Mouse (Mus musculus): ENCODE results near the gene Rgs6. TPM values are rescaled to one million over a fixed set of nuclear protein-coding genes. Genes with fewer than 3 reads are reported as not detected.
A peak's percentile ranks its signal among the peaks of the same experiment; 100 is the strongest.

Rgs6 gene
- total RNA-seq (2021) = 10 to 100 TPM; 11.6 to 13.4 TPM

DNA sequence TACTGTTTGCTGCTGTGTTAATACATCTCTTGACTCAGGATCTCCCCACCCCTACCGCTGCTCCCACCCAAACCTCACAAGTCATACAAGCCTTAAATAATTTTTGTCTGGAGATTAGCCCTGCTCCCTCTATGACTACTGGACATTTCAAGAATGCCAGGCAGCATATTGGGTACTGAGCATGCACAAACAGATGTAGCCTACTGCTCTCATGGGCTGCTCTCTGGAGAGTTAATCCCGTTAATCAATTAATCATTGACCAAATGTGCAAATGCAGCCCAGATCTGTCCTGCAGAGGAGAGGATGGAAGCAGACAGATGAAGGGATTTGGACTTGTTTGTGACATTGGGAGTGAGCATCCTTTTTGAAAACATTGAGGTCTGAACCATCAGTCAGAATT is at the start of gene Rgs6:
Rgs6 (plus strand) TSS at position 276 of the 400 bp plus-strand sequence.
- DNase-seq (ENCODE audit: extremely low spot score in 1 of 2, low spot score in 1 of 2) = no peak

DNA sequence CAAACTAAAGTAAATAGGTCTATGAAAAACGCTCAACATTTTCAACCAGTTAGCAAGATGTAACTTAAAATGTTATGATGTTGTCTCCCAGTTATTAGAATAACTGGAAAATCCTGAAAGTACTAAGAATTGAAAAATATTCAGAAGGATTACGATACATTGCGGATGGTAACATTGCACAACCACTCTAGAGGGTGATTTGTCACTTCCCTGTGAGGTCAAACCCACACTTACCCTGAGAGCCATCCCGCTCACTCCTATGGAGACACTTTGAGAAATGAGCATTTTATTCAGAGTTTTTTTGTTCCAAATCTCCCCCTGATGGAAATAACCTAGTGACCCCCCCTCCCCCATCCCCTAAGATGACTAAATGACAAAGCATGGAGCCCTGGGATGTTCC is 41.0 kb upstream of the Rgs6 start:
- no peak for DNase-seq (ENCODE audit: extremely low spot score in 1 of 2, low spot score in 1 of 2)

DNA sequence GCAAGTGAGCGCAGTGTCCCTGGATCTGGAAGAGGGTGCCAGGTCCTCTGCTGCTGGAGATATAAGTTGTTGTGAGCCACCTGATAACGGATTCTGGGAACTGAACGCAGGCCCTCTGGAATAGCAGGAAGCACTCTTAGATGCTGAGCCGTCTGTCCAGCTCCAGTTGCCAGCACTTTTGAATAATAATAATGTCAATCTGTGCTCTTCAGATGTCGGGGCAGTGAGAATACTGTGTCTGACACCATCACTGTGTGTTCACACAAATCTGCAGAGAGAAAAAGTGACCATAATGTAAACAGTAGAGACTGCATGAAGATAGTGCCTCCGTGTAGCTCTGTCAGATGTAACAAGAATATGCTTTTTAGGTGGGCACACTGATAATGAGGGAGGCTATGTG is 38.9 kb upstream of the Rgs6 start:
- no peak for DNase-seq (ENCODE audit: extremely low spot score in 1 of 2, low spot score in 1 of 2)

DNA sequence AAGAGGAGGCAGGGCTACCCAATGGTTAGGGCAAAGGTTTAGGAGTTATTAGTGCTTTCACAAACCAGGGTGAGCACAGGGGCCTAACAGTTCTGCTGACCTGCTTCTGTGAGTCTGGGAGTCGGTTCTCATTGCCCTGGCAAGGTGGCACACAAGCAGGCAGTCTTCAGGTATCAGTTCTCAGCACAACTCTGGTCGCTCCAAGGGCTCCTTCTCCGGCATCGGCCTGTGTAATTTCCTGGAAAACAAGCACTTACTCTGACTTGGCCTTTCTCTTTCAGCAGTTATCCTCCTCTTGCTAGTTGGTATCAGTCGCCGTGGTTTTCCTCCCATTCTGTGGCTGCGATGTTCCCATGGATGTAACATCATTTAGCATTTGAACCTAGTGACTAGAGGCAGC is 38.0 kb upstream of the Rgs6 start:
- no peak for DNase-seq (ENCODE audit: extremely low spot score in 1 of 2, low spot score in 1 of 2)

DNA sequence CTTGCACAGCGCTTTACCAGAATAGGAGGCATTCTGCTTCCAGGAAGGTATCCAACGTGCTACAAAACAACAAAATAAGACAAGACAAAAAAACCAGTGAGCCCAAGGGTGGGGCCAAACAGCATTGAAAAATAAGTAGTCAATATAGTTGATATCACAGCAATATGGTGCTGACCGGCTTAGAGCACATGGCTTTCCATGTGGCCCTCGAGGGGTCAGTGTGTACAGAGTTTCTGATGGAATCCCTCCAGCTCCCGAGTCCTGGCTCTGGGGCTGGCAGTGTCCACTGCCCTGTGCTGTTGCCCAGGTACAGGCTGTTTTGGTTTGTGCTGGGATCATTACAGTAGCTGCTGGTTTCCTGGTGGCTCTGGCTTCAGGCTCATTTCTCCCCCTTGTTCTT is 35.7 kb upstream of the Rgs6 start:
- no peak for DNase-seq (ENCODE audit: extremely low spot score in 1 of 2, low spot score in 1 of 2)

DNA sequence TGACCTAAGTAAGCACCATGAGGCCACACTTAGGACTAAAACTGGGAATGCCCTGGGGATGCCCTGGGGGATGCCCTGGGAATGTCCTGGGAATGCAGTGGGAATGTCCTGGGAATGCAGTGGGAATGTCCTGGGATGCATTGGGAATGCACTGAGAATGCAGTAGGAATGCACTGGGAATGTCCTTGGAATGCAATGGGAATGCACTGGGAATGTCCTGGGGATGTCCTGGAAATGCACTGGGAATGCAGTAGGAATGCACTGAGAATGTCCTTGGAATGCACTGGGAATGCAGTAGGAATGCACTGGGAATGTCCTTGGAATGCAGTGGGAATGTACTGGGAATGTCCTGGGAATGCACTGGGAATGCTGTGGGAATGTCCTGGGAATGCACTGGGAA is 25.2 kb upstream of the Rgs6 start:
- DNase-seq (ENCODE audit: extremely low spot score in 1 of 2, low spot score in 1 of 2) = no peak

DNA sequence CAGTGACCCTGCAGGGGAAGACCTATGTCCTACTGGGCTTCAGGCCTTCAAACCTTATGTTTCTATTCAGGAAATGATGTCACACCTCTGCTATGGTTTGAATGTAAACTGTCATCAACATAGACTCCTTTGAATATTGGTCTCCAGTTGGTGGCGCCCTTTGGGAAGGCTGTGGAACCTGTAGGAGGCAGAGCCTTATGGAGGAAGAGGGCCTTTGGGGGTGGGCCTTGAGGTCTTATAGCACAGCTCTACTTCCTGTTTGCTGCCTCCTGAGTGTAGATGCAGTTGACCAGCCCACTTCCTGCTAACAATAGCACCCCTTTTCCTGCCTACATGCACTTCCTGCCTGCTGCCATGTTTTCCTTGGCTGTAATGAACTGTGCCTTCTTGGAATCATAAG is 19.7 kb upstream of the Rgs6 start:
- no peak for DNase-seq (ENCODE audit: extremely low spot score in 1 of 2, low spot score in 1 of 2)

DNA sequence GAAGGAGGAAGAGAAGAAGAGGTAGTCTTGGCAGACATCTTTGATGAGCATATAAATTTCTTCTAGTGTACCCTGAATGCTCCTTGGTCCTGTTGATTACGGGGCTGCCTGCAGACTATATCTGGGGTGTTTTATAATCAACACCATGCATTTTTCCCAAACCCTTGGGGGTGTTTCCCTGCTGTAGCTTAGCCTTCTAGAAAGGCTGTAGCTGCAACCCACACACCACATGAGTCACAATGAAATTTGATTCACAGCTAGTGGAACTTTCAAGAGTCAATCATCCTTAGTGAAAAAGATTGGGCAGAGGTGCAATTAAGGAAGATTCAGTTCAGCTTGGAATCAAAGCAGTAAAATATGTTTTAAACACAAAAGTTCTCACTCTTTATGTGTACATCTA is 15.4 kb upstream of the Rgs6 start:
- no peak for DNase-seq (ENCODE audit: extremely low spot score in 1 of 2, low spot score in 1 of 2)

DNA sequence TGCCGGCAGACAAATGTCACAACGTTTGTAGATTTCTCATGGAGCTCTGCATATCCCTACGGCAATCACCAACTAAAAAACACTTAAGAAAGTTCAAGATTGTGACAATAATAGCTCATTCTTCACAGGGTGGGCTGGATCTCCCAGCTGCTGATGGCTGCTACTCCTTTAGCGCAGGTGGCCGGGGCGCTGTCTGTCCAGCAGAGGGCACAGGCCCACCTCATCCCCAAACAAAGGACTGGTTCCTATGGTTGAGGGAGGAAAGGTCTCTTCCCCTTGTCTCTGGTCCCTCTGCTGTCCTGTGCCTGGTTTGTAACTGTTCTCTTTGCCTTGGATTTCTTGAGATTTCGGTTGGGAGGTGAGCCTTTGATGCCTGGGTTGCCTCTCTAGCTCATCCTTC is 1.5 kb upstream of the Rgs6 start:
- no peak for DNase-seq (ENCODE audit: extremely low spot score in 1 of 2, low spot score in 1 of 2)

DNA sequence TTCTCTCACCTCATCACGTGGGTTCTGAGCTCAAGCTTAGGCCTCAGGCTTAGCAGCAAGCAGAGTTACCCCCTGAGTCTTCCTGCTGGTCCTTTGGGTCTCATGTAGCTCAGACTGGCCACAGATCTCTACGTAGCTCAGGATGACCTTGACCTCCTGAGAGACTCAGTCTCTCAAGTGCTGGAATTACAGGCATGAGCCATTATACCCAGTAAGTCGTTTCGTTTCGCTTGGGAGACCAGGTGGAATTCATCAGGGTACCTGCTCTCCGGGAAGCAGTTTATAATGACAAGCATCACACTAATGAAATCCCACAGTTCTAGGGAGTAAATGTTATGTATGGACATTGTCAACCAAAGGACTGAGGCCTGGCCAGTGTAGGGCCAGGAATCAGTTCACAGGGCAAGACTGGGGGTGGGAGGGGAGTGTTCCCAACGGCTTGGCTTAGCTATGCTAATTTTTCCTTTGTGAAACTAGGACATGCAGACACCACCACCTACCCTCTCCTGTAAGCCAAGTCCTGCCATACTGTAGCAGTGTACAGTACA is 670 bp upstream of the Rgs6 start:
- DNase-seq (ENCODE audit: extremely low spot score in 1 of 2, low spot score in 1 of 2) = no peak

DNA sequence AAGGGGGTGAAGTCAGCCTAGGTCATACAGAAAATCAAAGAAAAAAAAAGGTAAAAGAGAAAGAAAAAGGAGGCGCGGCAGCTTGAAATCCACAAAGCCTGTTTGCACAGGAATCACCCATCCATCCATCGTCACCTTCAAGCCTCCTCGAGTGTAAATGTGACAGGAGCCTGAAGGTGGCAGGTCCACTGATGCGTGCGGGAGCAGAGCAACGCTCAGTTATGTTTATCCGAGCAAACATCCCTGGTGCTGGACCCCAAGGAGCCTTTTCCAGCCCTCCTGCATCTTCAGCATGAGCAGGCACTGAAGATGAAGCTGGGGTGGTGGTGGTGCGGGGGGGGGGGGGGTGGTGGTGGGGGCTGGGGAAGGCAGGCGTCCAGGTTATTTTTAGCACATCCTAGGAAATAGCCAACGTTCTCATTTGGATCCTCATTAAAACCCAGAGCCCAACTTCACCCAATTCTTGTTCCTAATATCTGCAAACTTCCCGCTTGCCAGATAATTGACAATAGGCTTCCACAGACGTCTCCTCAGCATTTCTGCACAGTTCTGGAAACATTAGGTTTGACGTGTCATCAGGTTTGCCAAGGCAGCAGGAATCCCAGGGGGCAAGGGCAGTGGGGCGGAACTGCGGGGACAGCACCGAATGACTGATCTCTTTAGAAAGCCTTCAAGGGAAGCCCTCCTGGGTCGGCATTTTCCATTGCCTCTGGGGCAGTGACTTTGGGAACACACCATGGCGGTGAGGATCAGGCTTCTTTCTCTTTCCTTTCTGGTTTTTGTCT is 946 bp downstream of the Rgs6 start:
- no peak for DNase-seq (ENCODE audit: extremely low spot score in 1 of 2, low spot score in 1 of 2)

DNA sequence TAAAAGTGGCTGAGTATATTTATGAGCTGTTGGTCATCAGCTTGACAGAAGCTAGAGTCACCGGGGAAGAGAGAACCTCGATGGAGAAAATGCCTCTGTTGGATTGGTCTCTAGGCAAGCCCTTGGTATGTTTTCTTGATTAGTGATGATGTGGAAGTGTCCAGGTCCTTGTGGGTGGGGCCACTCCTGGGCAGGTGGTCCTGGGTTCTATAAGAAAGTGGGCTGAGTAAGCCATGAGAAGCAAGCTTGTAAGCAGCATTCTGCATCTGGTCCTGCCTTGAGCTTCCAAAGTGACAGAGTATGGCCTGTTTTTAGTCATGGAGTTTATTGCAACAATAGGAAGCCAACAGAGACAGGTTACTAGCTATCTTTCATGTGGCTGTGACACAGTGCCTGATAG is 10.9 kb downstream of the Rgs6 start:
- DNase-seq (ENCODE audit: extremely low spot score in 1 of 2, low spot score in 1 of 2) = no peak

DNA sequence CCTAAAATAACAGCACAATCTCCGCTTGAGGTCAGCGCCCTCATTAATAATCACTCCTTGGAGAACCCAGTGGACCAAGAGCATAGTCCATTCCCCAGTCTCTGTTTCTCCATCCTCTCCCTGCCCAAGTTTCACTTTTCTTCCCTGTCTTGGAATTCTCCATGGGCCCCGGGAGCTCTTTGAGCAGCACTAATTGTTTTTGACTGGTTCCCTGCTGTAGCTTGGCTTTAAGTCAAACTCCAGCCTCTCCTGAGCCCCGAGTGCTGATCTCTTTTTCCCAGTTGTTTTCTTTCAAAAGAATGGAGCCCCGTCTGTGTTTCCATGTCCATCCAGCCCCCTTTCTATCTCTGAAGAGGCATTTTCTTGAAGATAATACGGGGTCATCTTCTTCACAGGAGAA is 12.3 kb downstream of the Rgs6 start:
- no peak for DNase-seq (ENCODE audit: extremely low spot score in 1 of 2, low spot score in 1 of 2)

DNA sequence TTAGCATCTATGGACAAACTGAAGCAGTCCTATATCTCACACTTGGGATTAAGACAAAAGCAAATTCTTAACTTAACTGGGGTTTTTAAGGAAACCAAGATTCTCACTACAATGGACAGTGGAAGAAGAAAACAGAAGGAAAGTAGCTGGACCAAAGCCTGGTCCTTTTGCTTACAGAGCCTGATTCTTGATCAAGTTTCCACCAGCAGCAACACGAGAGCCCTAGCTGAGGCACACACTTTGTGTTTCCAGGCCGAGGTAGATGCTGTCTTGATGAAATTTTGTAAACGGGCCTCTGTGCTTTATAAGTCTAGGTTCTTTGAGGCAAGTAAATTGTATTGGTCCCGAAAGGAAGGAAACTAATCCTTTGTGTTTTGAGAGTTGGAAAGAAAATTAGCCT is 14.7 kb downstream of the Rgs6 start:
- no peak for DNase-seq (ENCODE audit: extremely low spot score in 1 of 2, low spot score in 1 of 2)

DNA sequence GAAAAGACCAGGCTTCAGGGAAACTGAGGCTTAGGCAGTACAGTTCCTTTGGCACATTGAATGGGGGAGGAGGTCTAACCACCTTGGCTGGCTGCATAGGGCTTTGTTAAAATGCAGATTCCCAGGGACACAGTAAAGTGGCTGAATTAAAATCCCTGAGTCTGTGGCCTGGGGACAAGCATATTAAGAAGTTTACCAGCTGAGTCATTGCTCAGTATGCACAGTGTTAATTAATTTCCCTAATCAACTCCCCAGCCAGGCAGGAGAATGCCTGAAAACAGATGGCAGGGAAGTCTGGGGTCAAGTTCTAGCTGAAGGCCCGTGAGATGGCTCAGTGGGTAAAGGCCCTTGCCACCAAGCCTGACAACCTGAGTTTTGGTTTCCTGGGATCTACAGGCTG is 15.2 kb downstream of the Rgs6 start:
- no peak for DNase-seq (ENCODE audit: extremely low spot score in 1 of 2, low spot score in 1 of 2)

DNA sequence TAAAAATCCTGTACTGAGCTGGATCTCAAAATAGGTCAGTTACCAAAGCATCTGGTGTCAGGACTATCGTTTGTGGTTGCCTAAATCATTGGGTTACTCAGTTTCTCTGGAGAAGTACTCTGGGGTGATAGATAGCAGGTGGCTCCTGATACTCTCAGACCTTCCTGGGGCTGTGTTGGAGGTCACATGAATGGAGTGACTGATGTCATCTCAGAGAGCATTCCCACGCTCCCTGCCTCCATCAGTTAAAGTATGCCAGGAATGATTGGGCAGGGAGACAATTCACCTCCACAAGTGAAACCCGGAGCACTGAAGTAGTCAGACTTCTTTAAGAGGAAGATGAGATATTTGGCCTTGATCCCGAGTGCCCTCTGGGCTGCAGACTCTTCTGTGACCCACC is 15.9 kb downstream of the Rgs6 start:
- no peak for DNase-seq (ENCODE audit: extremely low spot score in 1 of 2, low spot score in 1 of 2)

DNA sequence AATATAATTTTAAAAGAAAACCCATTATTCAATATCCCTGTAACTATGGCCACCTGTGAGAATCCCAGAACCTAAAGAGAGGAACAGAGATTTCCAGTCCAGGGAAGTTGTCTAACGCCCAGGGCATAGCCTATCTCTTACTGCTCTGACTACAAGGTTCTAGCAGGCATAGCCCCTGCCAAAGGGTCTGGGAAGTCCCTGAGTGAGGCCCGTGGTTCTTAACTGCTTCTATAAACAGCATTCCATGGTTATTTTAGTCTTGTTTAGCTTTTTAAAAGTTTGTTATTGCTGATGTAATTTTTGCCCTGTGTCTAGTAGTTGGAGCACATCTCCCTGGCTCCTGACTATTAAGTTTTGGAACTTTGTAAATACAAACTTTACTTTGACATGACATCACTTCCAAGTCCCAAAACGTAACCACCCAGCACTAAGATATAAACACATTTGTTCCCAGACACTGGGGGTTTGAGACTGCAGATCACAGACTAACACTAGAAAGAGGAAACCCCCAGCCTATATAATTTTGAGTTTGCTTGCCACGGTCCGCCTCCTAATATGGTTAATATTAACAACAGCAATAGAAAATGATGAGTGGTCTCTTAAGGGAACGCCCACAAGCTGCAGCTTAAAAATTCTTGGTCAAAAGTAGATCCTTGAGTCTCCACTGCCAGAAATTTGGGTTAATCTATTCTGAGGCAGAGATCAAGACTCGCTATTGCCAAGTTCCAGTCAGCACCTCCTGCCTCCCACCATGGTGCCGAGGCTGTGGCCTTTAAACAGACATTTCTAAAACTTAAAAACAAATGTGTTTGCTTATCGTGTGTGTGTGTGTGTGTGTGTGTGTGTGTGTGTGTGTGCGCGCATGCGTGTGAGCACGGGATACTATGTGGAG is 24.9 kb downstream of the Rgs6 start:
- no peak for DNase-seq (ENCODE audit: extremely low spot score in 1 of 2, low spot score in 1 of 2)

DNA sequence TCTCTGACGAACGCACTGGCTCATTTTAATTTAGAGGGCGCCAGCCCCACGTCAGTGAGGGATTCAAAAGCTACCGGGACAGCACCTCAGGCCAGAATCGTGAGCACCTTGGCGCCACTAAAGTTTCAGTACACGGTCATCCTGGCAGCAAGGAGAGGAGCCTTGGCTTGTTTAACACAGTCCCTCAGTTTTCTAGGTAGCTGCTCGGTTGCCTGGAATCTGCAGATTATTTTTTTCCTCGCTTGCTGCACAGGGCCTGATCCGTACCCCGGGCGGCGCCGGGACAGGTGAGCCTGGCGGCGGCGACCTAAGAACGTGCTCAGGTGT is 28.4 kb downstream of the Rgs6 start:
- DNase-seq (ENCODE audit: extremely low spot score in 1 of 2, low spot score in 1 of 2) = peak in 1 of 2 experiments; percentile 6

DNA sequence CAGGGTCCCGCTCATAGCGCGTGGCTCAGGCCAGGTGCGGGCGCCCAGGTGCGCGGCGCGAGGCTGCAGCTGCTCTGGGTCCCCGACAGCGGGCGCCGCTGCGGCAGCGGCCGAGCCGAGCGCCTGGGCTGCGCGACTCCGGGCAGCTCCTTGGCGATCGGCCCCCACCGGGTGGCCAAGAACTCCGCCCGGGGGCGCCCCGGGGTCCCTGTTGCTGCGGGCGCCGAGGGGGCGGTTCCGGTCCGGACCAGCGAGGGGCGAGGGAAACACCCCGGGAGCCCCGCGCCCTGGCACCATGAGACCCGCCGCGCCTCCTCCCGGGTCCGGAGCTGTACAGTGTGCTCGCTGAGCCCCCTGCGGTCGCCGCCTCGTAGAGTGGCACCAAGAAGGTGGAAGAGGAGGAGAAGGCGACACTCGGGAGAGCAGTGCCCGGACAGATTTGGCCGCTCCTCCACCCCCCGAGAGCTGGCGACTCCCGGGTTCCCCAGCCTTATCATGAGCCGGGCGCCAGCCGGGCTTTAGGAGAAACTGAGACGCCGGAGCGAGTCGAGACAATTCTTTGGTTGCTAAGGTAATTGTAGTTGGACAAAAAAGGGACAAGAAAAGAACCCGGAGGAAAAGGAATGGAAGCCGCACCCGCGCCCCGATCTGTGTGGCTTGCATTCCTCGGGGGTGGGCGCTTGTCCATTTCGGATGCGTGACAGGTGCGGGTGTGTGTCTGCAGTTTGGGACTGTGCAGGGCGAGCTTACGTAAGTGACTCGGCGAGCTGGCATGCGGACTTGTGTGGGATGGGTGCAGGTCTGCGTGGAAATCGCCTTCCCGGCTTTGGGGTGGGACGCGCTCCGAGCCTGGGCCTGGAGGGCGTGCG is 29.0 kb downstream of the Rgs6 start:
- peak; percentile 31 to 54 for DNase-seq (ENCODE audit: extremely low spot score in 1 of 2, low spot score in 1 of 2)

DNA sequence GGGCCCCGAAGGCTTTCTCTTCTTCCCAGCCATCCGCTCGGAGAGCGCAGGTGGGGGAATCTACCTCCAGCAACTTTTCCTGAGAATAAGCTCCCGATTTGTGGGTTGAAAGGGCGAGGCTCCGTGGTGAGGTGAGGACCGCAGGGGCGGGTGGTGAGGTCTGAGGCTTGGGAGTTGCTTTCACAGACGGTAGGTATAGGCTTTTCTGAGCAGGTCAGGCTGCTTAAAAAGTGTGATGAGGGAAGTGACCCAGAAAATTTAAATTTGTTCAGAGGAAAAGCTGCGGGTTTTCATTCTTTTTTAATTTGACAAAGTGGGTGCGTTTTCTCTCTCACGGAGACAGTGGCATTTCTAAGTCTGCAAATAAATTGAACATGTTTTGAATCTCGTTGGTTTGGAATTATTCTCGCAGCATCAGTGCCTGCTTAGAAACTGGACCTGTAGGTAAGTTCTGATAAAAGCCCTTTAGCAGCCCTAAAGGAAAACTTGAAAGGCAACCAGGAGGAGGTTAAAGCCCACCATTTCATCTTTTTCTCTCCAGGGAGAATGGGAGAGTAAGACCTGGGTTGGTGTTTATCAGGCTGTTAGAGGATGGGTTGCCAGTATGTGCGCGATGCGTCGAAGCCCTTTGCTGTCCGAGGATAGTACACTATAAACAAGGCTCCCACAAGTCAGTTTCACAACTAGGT is 29.7 kb downstream of the Rgs6 start:
- DNase-seq (ENCODE audit: extremely low spot score in 1 of 2, low spot score in 1 of 2) = no peak
